Mouse (Mus musculus): ENCODE data around the gene Slc2a13. TPM values are rescaled to one million over a fixed set of nuclear protein-coding genes. Genes with fewer than 3 reads are reported as not detected.

Slc2a13 gene
- polyA plus RNA-seq, 1 experiment, result 0.32 TPM

DNA sequence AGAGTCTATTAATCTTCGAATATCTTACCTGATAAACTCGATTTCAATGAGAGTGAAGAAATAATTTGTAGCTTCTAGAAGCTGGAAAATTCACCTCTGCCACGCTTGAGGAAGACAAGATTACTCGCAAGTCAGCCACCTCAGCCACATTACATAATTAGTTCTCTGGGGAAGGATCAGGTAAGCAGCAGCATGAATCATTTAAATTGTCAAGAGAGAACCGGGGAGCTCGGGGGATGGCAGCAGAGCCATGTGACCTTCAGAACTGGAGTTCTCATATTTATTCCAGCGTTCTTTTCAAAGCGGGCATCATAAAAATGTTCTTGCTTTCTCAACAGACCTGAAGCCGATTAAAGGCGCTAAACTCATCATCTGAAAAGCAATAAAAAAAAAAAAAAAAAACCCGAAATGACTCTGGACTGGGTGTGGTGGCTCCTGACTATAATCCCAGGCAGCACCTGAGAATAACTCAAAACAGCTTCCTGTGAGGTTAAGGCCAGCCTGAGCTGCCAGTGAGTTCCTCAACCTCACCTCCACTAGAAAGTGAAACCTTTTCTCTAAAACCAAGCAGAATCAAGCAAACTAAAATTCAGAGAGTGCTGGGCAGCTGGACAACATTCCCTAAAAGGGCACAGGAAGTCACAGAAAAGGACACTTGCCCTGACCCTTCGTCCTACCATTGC, 24.3 kb downstream of the Slc2a13 start:
- Histone ChIP-seq H3K27ac (replicated peaks; ENCODE audit: low read depth, low read length) (no peak overlapping the region), H3K4me3 (ENCODE audit: insufficient read depth, low read depth, low read length) (no peak overlapping the region), H3K4me1 (ENCODE audit: control insufficient read depth, insufficient read depth, insufficient read length, low read length) (no peaks in the 10 kb centered on the region)

DNA sequence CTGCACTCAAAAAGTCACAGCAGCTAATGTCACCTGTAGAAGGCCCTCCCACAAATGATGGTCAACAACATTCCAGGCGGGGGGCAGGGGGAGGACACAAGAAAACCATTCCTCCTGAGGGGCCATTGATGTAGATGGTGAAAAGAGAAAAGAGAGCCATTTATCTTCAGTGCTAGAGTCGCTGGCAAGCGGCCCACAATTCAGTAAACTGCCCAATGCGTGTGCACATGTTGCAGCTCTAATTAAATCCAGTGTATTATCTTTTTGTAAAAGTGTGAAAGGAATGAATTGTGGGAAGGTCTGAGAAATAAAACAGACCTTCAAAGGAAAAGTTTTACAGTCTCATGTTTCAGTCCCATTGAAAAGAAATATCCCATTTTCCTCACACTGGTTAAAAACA, 28.5 kb downstream of the Slc2a13 start:
- Histone ChIP-seq H3K4me1 (ENCODE audit: control insufficient read depth, insufficient read depth, insufficient read length, low read length) (no peaks in the 10 kb centered on the region), H3K4me3 (ENCODE audit: insufficient read depth, low read depth, low read length) (no peak overlapping the region)

DNA sequence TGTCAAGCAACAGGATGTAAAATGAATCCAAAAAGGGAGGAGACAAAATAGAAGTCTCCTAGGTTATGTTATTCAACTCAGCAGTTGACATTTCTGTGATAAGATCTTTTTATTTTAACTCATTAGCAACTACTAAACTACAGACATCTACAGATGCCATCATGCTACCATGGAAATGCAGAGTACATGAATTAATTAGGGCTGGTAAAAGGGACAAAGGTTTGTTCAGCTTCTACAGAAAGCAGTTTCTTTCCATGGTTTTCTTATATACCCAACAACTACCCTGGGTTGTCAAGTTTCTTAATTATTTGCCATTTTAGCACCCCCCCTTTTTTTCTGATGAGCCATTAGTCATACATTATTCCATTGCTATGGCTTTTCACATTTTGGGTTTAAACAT, 34.6 kb downstream of the Slc2a13 start:
- no peak overlapping the region for H3K27ac ChIP-seq (replicated peaks; ENCODE audit: low read depth, low read length)
- no peaks in the 10 kb centered on the region for H3K4me1 ChIP-seq (ENCODE audit: control insufficient read depth, insufficient read depth, insufficient read length, low read length)
- H3K4me3 ChIP-seq (ENCODE audit: insufficient read depth, low read depth, low read length), result no peak overlapping the region

More for the DNA sequence above, 28.5 kb downstream of the Slc2a13 start:
- no peak overlapping the region for H3K27ac ChIP-seq (replicated peaks; ENCODE audit: low read depth, low read length)

DNA sequence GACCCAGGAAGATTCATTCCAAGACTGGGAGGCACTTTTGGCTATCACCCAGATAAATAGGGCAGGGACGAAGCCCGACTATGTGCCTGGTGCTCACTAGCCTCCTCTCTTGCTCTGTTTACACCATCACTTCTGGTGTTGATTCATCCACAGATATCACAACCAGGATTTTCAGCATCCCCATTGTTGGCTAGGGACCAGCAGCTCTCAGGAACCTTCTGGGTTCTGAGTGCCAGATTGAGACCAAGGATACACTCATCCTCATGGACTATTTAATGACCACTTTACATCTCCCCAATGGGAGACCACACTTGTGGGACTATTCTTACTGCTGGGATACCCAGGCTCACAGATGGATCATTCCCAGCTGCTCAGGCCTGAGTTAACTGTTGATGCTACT, 46.2 kb downstream of the Slc2a13 start:
- H3K4me1 ChIP-seq (ENCODE audit: control insufficient read depth, insufficient read depth, insufficient read length, low read length), result no peaks in the 10 kb centered on the region
- H3K27ac ChIP-seq (replicated peaks; ENCODE audit: low read depth, low read length), result no peak overlapping the region
- H3K4me3 ChIP-seq (ENCODE audit: insufficient read depth, low read depth, low read length), result no peak overlapping the region

DNA sequence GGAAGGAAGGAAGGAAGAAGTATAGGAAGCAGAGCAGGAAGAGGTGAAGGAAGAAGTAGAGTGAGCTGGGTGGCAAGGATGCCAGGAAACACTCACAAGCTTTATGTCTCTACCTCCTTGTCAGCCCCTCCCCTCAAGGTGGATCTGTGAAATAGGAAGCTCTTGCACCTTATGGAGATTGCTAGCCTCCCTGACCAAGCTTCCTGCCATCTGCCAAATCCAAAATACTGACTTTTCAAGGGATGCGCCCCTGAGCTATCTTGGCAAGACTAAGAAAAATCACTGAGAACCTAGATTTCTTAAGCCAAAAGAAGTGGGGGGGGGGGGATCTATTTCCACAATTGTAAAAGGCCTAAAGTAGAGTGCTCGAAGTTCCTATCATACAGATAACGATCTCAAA, 46.9 kb downstream of the Slc2a13 start:
- H3K4me3 ChIP-seq (ENCODE audit: insufficient read depth, low read depth, low read length), result no peak overlapping the region
- no peaks in the 10 kb centered on the region for H3K4me1 ChIP-seq (ENCODE audit: control insufficient read depth, insufficient read depth, insufficient read length, low read length)
- H3K27ac ChIP-seq (replicated peaks; ENCODE audit: low read depth, low read length), result no peak overlapping the region

DNA sequence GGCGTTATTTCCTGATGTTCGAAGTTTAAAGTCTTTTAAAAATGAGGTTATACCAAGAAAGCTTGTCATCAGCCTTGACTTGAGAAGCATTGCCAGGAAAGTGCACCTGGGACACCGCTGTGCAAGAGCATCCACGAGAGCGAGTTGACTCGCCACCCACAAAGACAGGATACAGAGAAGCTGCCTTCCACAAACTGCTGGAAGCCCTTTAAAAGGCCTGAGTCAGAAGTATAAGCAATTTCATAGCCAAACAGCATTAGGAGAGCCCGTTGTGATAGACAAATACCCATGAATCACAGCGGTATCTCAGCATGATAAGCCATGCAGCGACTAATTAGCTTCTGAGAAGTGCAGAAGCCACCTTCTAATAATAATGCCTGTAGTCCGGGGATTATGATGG, 48.6 kb downstream of the Slc2a13 start:
- Histone ChIP-seq H3K27ac (replicated peaks; ENCODE audit: low read depth, low read length) (no peak overlapping the region), H3K4me1 (ENCODE audit: control insufficient read depth, insufficient read depth, insufficient read length, low read length) (no peaks in the 10 kb centered on the region), H3K4me3 (ENCODE audit: insufficient read depth, low read depth, low read length) (no peak overlapping the region)

DNA sequence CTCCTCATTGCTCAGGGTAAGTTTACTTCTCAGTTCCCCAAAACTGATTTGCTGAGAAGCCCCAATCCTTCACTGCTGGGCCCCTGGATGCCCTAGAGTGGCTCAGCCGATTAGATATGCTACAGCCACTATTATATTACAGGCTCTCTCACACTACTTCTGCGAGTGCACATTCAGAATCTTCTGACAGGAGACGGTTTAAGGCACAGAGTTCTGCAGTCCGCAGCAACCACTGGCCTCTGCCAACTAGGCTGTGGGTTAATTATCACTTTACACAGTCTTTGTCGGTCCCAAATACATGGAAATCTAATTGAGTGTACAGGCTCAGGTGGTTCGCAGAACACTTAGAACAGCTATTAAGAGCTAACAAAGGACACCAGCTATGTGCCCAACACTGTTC, 69.8 kb downstream of the Slc2a13 start:
- Histone ChIP-seq H3K4me1 (ENCODE audit: control insufficient read depth, insufficient read depth, insufficient read length, low read length) (no peaks in the 10 kb centered on the region), H3K4me3 (ENCODE audit: insufficient read depth, low read depth, low read length) (no peak overlapping the region), H3K27ac (replicated peaks; ENCODE audit: low read depth, low read length) (no peak overlapping the region)

DNA sequence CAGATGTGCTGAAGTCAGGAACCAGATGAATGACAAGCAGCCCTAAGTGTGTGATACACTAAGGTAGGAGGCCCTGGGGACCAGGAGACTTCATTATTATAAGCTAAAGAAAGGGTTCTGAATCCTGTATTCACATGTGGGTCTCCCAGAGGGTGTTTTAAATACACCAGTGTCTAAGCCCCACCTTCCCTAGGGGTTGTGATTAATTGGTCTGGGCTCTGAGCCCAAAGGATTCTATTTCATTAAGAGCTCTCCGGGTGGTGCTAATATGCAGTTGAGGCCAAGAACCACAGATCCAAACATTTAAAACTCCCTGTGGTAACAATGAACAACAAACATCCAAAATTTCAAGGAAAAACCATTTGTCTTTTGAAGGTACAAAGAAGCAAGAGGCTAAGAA, 70.4 kb downstream of the Slc2a13 start:
- no peaks in the 10 kb centered on the region for H3K4me1 ChIP-seq (ENCODE audit: control insufficient read depth, insufficient read depth, insufficient read length, low read length)
- no peak overlapping the region for H3K4me3 ChIP-seq (ENCODE audit: insufficient read depth, low read depth, low read length)
- H3K27ac ChIP-seq (replicated peaks; ENCODE audit: low read depth, low read length), result no peak overlapping the region

DNA sequence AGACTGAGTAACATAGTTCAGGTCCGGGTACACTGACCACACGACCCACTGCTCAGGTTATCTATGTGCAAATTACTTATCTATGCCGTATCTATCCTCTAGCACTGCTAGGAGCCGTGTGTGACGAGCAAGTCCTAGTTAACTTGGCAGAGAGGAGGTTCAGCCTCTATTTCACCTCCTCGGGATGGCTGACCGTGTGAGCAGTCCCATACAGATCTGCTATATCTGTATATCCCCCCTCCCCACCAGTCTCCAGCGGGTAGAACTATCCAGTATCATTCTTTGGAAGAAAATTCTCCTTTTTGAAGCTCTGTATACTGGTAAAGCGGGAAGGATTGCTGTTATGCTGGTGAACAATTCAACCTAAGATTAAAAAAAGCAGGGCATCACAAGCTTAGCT, 70.8 kb downstream of the Slc2a13 start:
- Histone ChIP-seq H3K4me3 (ENCODE audit: insufficient read depth, low read depth, low read length) (no peak overlapping the region), H3K27ac (replicated peaks; ENCODE audit: low read depth, low read length) (no peak overlapping the region)

DNA sequence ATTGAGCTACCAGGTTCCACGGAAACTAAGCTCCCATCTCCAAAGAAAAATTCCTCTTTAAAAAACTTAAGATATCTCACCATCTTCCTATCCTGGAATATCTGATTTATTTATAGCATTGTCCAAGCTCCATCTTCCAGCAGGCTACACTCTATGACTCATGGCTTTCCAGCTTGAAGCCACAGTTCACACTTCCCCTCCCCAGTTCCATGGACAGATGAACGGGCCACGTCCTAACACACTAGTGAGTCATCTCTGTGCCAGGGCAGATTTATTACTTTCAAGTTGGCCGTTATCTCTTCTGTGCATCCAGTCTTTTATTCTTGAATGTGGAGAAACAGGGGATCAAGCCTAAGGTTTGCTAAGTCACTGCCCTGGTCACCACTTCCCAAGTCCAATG, 78.0 kb downstream of the Slc2a13 start:
- Histone ChIP-seq H3K4me1 (ENCODE audit: control insufficient read depth, insufficient read depth, insufficient read length, low read length) (no peaks in the 10 kb centered on the region), H3K4me3 (ENCODE audit: insufficient read depth, low read depth, low read length) (no peak overlapping the region)

More for the DNA sequence above, 70.8 kb downstream of the Slc2a13 start:
- no peaks in the 10 kb centered on the region for H3K4me1 ChIP-seq (ENCODE audit: control insufficient read depth, insufficient read depth, insufficient read length, low read length)

DNA sequence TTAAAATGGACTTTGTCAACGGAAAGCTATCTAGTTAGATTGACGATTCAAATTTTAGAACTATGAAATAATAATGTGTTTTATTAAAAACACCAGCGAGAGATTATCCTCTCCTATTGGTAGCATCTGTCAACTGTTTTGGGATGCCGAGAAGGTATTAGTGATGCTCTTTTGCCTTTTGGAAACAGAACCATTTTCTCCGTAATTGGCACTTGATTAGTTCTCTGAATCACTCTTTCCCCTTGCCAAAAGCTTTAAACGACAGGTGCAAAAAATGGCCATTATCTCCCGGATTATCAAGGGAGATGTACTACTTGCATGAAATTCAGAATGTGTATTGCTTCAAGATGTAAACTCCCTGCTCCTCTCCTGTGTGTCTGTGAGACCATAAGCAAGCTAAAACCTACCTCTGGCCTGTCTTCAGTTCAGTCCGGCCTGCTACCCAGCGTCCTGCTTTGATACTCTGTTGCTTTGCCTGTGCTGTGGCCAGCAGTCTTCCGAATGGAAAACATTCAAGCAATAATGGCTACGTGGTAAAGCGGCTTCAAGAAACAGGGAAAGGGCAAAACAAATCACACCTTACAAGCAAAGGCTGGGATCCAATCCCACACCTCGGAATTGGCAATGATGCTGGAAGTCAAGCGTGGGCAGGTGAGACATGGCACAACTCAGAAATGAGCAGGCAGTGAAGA, 93.0 kb downstream of the Slc2a13 start:
- Histone ChIP-seq H3K27ac (replicated peaks; ENCODE audit: low read depth, low read length) (no peak overlapping the region), H3K4me3 (ENCODE audit: insufficient read depth, low read depth, low read length) (no peak overlapping the region), H3K4me1 (ENCODE audit: control insufficient read depth, insufficient read depth, insufficient read length, low read length) (no peaks in the 10 kb centered on the region)

More for the DNA sequence above, 78.0 kb downstream of the Slc2a13 start:
- H3K27ac ChIP-seq (replicated peaks; ENCODE audit: low read depth, low read length), result no peak overlapping the region

DNA sequence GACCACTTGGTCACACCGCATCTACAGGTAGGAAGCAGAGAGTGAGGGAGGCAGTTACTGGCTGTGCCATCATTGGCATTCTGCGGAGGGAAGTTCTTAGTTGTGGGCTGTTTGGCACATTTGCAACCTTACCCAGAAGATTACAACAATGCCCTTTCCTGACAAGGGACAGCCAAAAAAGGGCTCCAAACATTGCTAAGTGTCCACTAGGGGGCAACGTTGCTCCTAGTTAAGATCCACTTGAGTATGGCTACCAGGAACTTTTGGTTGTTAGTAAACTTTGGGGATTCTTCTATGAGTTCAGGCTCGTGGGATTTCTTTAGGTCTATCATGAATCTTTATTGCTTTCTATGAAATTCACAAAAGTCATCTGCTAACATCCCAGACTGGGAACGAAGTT, 95.3 kb downstream of the Slc2a13 start:
- Histone ChIP-seq H3K4me3 (ENCODE audit: insufficient read depth, low read depth, low read length) (no peak overlapping the region), H3K27ac (replicated peaks; ENCODE audit: low read depth, low read length) (no peak overlapping the region), H3K4me1 (ENCODE audit: control insufficient read depth, insufficient read depth, insufficient read length, low read length) (no peaks in the 10 kb centered on the region)

DNA sequence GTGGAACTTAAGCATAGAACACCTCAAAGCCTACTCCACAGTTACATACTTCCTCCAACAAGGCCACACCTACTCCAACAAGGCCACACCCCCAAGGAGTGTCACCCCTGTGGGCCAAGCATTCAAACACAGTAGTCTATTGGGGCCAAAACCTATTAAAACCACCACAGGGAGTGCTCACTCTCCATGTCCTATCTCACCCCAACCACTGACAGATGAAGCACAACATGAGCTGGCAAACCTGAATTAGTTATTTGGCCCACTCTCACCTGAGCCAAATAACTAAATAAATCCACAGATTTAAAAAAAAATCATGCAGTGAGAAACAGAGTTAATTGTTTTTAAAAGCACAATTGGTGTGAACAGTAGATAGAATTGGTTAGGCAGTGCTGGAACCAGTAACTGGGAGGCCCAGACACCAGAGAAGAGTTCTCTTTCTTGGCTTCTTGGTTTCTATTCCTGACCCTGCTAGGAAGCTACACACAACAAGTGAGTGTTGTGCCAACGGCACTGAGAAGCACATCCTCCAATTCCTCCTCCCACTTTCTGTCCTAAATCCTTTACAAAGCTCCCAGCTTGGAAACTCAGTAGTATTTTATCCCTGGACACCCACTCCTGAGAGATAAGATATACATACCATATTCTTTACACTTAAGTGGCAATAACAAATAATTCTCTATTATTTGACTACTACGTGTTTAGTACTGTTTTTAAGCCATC, 99.2 kb downstream of the Slc2a13 start:
- no peaks in the 10 kb centered on the region for H3K4me1 ChIP-seq (ENCODE audit: control insufficient read depth, insufficient read depth, insufficient read length, low read length)
- no peak overlapping the region for H3K4me3 ChIP-seq (ENCODE audit: insufficient read depth, low read depth, low read length)
- H3K27ac ChIP-seq (replicated peaks; ENCODE audit: low read depth, low read length), result no peak overlapping the region

DNA sequence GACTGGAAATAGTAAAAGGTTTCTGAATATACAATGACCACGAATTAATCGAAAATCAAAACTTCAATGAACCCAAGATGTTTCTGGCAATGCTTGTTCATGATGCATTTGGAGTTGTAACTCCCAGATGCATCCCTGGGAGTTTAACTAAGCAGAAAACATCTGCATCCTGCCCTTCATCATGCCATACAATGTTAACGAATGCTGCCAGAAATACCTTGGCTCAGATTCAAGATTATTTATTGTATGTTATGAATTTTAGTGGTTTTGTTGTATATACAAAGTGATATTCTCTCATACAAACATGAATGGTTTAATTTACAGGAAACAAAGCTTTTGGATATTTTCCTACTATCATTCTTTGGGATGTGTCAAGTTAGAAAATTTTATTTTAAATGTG, 107.7 kb downstream of the Slc2a13 start:
- Histone ChIP-seq H3K4me3 (ENCODE audit: insufficient read depth, low read depth, low read length) (no peak overlapping the region), H3K4me1 (ENCODE audit: control insufficient read depth, insufficient read depth, insufficient read length, low read length) (no peaks in the 10 kb centered on the region), H3K27ac (replicated peaks; ENCODE audit: low read depth, low read length) (no peak overlapping the region)

DNA sequence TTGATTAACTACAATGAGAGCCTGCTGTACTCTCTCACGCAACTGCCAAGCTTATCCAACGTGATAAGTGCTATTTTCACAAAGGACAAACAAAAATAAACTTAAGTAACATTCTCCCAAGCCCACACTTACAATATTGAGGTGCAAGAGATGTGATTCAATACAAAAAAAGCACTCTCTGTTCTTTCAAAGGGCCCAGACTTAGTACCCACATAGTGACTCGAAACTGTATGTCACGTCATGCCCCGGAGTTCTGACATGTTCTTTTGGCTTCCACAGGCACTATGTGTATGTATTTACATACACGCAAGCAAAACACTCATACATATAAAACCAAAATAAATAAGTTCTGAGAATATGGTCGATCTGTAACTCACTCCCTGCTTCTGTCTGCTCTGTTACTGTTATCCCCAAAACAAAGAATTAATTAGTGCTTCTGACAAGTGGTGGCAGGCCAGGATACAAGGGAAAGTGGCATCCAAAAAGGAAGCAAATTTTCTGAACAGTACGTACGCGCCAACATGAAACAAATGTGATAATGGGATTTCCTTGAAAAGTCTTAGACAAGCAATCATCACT, 109.1 kb downstream of the Slc2a13 start:
- Histone ChIP-seq H3K27ac (replicated peaks; ENCODE audit: low read depth, low read length) (no peak overlapping the region), H3K4me3 (ENCODE audit: insufficient read depth, low read depth, low read length) (no peak overlapping the region), H3K4me1 (ENCODE audit: control insufficient read depth, insufficient read depth, insufficient read length, low read length) (no peaks in the 10 kb centered on the region)

All from brown adipose tissue, adult 24 weeks (tissue).